Mouse (Mus musculus): ENCODE measurements around the gene Ggnbp2. TPM values are rescaled to one million over a fixed set of nuclear protein-coding genes. Genes with fewer than 3 reads are reported as not detected.

Gene Ggnbp2
- polyA plus RNA-seq, 1 experiment from 2014 or later: 48.4 TPM

GRCm38 (mm10) chr11:84797627-84798353 is 72.8 kb downstream of the Ggnbp2 start:
- no peak overlapping the region for H3K4me2 ChIP-seq (ENCODE audit: low read depth, low read length)
- no peak overlapping the region for H3K4me3 ChIP-seq (ENCODE audit: low read depth, low read length)
- H3K9ac ChIP-seq (ENCODE audit: low read depth, low read length): no peak overlapping the region
- H3K36me3 ChIP-seq (ENCODE audit: control insufficient read depth, insufficient read depth): no peaks in the 10 kb centered on the region
- H3K27ac ChIP-seq (ENCODE audit: low read length): no peak overlapping the region
- peaks cover 3% of the 10 kb centered on the region for H3K27me3 ChIP-seq (ENCODE audit: control insufficient read depth, insufficient read depth, low read depth, low read length)
- 17% methylated on average over 21 of the region's 21 CpGs for WGBS (ENCODE audit: insufficient replicate concordance)
- no peak for ATAC-seq (ENCODE audit: low read depth)
- H3K9me3 ChIP-seq (replicated peaks; ENCODE audit: control insufficient read depth, low read length): no peaks in the 10 kb centered on the region
- no peaks in the 10 kb centered on the region for H3K4me1 ChIP-seq (ENCODE audit: control insufficient read depth, low read depth, low read length)

- no peak overlapping the region for H3K27ac ChIP-seq (ENCODE audit: low read length)
- H3K36me3 ChIP-seq (ENCODE audit: control insufficient read depth, insufficient read depth): no peaks in the 10 kb centered on the region
- H3K4me3 ChIP-seq (ENCODE audit: low read depth, low read length): no peak overlapping the region
- H3K4me2 ChIP-seq (ENCODE audit: low read depth, low read length): no peak overlapping the region
- H3K4me1 ChIP-seq (ENCODE audit: control insufficient read depth, low read depth, low read length): no peaks in the 10 kb centered on the region
- 52% methylated on average over 10 of the region's 10 CpGs for WGBS (ENCODE audit: insufficient replicate concordance)
- H3K27me3 ChIP-seq (ENCODE audit: control insufficient read depth, insufficient read depth, low read depth, low read length): peaks cover 3% of the 10 kb centered on the region
- no peaks in the 10 kb centered on the region for H3K9me3 ChIP-seq (replicated peaks; ENCODE audit: control insufficient read depth, low read length)
- no peak overlapping the region for H3K9ac ChIP-seq (ENCODE audit: low read depth, low read length)
- no peak for ATAC-seq (ENCODE audit: low read depth)
These were observed 73.6 kb downstream of the Ggnbp2 start for GRCm38 (mm10) chr11:84797026-84797425.

GRCm38 (mm10) chr11:84794496-84795113 is 76.0 kb downstream of the Ggnbp2 start:
- no peak for ATAC-seq (ENCODE audit: low read depth)
- no peaks in the 10 kb centered on the region for H3K9me3 ChIP-seq (replicated peaks; ENCODE audit: control insufficient read depth, low read length)
- no peak overlapping the region for H3K27ac ChIP-seq (ENCODE audit: low read length)
- H3K36me3 ChIP-seq (ENCODE audit: control insufficient read depth, insufficient read depth): no peaks in the 10 kb centered on the region
- H3K27me3 ChIP-seq (ENCODE audit: control insufficient read depth, insufficient read depth, low read depth, low read length): peaks cover 3% of the 10 kb centered on the region
- no peak overlapping the region for H3K4me3 ChIP-seq (ENCODE audit: low read depth, low read length)
- no peak overlapping the region for H3K9ac ChIP-seq (ENCODE audit: low read depth, low read length)
- no peaks in the 10 kb centered on the region for H3K4me1 ChIP-seq (ENCODE audit: control insufficient read depth, low read depth, low read length)
- 12% methylated on average over 17 of the region's 17 CpGs for WGBS (ENCODE audit: insufficient replicate concordance)
- H3K4me2 ChIP-seq (ENCODE audit: low read depth, low read length): no peak overlapping the region

GRCm38 (mm10) chr11:84793545-84793944 is 77.1 kb downstream of the Ggnbp2 start:
- H3K4me2 ChIP-seq (ENCODE audit: low read depth, low read length): no peak overlapping the region
- ATAC-seq (ENCODE audit: low read depth): no peak
- no peaks in the 10 kb centered on the region for H3K4me1 ChIP-seq (ENCODE audit: control insufficient read depth, low read depth, low read length)
- H3K9me3 ChIP-seq (replicated peaks; ENCODE audit: control insufficient read depth, low read length): no peaks in the 10 kb centered on the region
- H3K27me3 ChIP-seq (ENCODE audit: control insufficient read depth, insufficient read depth, low read depth, low read length): peaks cover 3% of the 10 kb centered on the region
- no peak overlapping the region for H3K9ac ChIP-seq (ENCODE audit: low read depth, low read length)
- no peak overlapping the region for H3K27ac ChIP-seq (ENCODE audit: low read length)
- no peak overlapping the region for H3K4me3 ChIP-seq (ENCODE audit: low read depth, low read length)
- H3K36me3 ChIP-seq (ENCODE audit: control insufficient read depth, insufficient read depth): no peaks in the 10 kb centered on the region

- Histone ChIP-seq H3K4me2 (ENCODE audit: low read depth, low read length) (no peak overlapping the region), H3K4me3 (ENCODE audit: low read depth, low read length) (no peak overlapping the region), H3K4me1 (ENCODE audit: control insufficient read depth, low read depth, low read length) (no peaks in the 10 kb centered on the region), H3K36me3 (ENCODE audit: control insufficient read depth, insufficient read depth) (no peaks in the 10 kb centered on the region), H3K9ac (ENCODE audit: low read depth, low read length) (no peak overlapping the region), H3K27ac (ENCODE audit: low read length) (no peak overlapping the region), H3K9me3 (replicated peaks; ENCODE audit: control insufficient read depth, low read length) (no peaks in the 10 kb centered on the region), H3K27me3 (ENCODE audit: control insufficient read depth, insufficient read depth, low read depth, low read length) (no peaks in the 10 kb centered on the region; the same call in 1 of the 2 replicates)
- ATAC-seq (ENCODE audit: low read depth): no peak
- 57% methylated on average over 6 of the region's 6 CpGs for WGBS (ENCODE audit: insufficient replicate concordance)
These were observed 80.2 kb downstream of the Ggnbp2 start for GRCm38 (mm10) chr11:84790383-84790782.

Small RNAs within 50 kb of the gene (microRNA-seq; reads per million reads assigned to microRNA genes)
- gene Gm23564: not detected

Other genes with a start within 250 kb of the Ggnbp2 start
- gene Mrm1, start 51.3 kb downstream of the Ggnbp2 start, polyA plus RNA-seq (2015; fragmentation: Nextera tagmentation; extraction: Ambion mirVana): 12.9 and 14.5 TPM in 2 replicates
- gene Dhrs11, start 41.8 kb downstream of the Ggnbp2 start, polyA plus RNA-seq (2015; fragmentation: Nextera tagmentation; extraction: Ambion mirVana): 231 and 247 TPM in 2 replicates
- gene Myo19, start 9.3 kb upstream of the Ggnbp2 start, polyA plus RNA-seq (2015; fragmentation: Nextera tagmentation; extraction: Ambion mirVana): 3.0 and 3.3 TPM in 2 replicates
- 1.3 and 1.4 TPM in 2 replicates for gene Pigw, start 9.5 kb upstream of the Ggnbp2 start, polyA plus RNA-seq (2015; fragmentation: Nextera tagmentation; extraction: Ambion mirVana)
- gene Znhit3, start 45.5 kb upstream of the Ggnbp2 start, polyA plus RNA-seq (2015; fragmentation: Nextera tagmentation; extraction: Ambion mirVana): 27.4 and 32.1 TPM in 2 replicates
- not detected in 2 replicates for gene Car4, start 87.0 kb upstream of the Ggnbp2 start, polyA plus RNA-seq (2015; fragmentation: Nextera tagmentation; extraction: Ambion mirVana)